Mouse (Mus musculus): Measurements from ENCODE around the gene Mrgprh. TPM values are rescaled to one million over a fixed set of nuclear protein-coding genes. Genes with fewer than 3 reads are reported as not detected.
"Not testable (repeated sequence)": the region's sequence is repeated elsewhere in the genome, so short reads cannot be mapped to it uniquely, and the experiment has no call there.

The Mrgprh gene
- polyA plus RNA-seq, 1 experiment from 2014 or later = not detected

DNA sequence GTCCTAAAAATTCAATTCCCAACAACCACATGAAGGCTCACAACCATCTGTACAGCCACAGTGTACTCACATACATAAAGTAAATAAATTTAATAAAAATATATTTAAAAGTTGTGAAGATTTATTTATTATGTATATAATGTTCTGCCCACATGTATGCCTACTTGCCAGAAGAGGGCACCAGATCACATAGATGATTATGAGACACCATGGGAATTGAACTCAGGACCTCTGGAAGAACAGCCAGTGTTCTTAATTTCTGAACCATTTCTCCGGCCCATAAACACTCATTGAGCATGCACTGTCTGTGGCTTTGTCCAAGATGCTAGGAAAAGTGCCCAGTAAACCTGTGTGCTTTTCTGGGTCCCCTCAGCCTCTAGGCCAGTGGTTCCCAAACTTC, 5.4 kb downstream of the Mrgprh start:
- no peak for ATAC-seq (replicated peaks; ENCODE audit: low FRiP score)
- Histone ChIP-seq H3K9ac (ENCODE audit: low read length) (no peak overlapping the region), H3K4me2 (ENCODE audit: low read depth, low read length, severe bottlenecking) (no peak overlapping the region), H3K4me3 (ENCODE audit: low read depth, low read length) (no peak overlapping the region), H3K9me3 (ENCODE audit: control insufficient read depth, low read length) (no peaks in the 10 kb centered on the region), H3K27me3 (ENCODE audit: control insufficient read depth, insufficient read depth, low read length) (no peaks in the 10 kb centered on the region), H3K4me1 (replicated peaks; ENCODE audit: control insufficient read depth, insufficient read depth, low read length) (no peaks in the 10 kb centered on the region), H3K27ac (ENCODE audit: low read depth, low read length) (no peak overlapping the region), H3K36me3 (ENCODE audit: control insufficient read depth, insufficient read depth, low read length) (no peaks in the 10 kb centered on the region)
- 81% methylated on average over 1 of the region's 1 CpGs for WGBS
- no peak for DNase-seq (ENCODE audit: low spot score)

DNA sequence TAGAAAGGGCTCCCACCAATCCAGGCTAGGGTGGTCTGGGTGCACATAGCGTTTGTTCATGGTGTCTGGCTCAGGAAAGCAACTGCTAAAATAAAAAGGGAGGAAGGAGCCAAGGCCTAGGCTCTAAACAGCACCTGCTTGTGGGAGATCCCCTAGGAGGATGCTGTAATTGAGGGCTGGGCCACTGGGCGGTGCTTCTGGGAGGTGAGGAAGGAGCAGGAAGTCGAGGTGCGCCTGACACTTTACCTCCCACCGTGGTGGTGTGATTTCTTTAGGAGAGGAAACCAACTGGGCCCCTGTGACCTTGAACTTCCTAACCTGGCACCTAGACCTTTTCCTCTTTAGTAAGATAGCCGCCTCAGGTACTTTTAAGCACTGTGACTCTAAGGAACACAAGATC, 10.8 kb downstream of the Mrgprh start:
- no peak for DNase-seq (ENCODE audit: low spot score)
- H3K4me1 ChIP-seq (replicated peaks; ENCODE audit: control insufficient read depth, insufficient read depth, low read length) = no peaks in the 10 kb centered on the region
- ATAC-seq (replicated peaks; ENCODE audit: low FRiP score) = no peak
- no peak overlapping the region for H3K9ac ChIP-seq (ENCODE audit: low read length)
- H3K36me3 ChIP-seq (ENCODE audit: control insufficient read depth, insufficient read depth, low read length) = no peaks in the 10 kb centered on the region; the same call in 1 of the 2 replicates
- WGBS = 38% methylated on average over 6 of the region's 6 CpGs
- no peak overlapping the region for H3K4me2 ChIP-seq (ENCODE audit: low read depth, low read length, severe bottlenecking)
- no peak overlapping the region for H3K27ac ChIP-seq (ENCODE audit: low read depth, low read length)
- H3K27me3 ChIP-seq (ENCODE audit: control insufficient read depth, insufficient read depth, low read length) = no peaks in the 10 kb centered on the region
- H3K9me3 ChIP-seq (ENCODE audit: control insufficient read depth, low read length) = no peaks in the 10 kb centered on the region
- no peak overlapping the region for H3K4me3 ChIP-seq (ENCODE audit: low read depth, low read length)

DNA sequence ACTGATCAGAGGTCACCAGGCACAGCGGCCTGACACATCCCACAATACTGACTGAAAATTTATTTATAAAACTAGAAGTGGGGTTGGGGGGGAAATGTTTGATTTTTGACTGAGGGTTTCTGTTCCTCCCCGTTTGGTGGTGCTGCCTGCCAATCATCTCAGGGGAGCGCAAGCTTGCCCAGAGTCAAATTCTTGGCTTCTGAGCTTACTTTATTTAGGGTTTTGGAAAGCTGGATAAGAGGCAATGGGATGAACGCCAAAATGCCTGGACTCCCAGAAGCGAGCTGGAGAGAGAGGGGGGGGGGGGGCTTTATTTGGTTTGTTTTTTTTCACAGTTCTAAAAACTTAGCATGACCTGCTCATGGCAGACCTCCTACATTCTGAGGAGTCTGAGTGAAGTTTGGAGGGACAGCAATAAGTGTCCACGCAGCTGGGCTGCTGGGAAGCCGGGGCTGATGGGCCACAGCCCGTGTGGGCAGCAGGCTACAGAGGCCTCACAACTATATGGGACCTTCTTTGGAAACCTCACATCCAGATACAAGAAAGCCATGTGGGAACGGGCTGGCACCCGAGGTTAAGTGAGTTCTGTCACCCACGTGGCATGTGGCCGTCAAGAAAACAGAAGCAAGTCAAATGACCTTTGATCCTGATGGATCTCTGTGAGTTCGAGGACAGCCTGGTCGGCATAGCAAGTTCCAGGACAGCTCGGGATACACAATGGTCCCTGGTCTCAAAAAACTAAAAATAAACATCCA, 11.4 kb downstream of the Mrgprh start:
- Histone ChIP-seq H3K4me2 (ENCODE audit: low read depth, low read length, severe bottlenecking) (no peak overlapping the region), H3K4me1 (replicated peaks; ENCODE audit: control insufficient read depth, insufficient read depth, low read length) (no peaks in the 10 kb centered on the region), H3K27ac (ENCODE audit: low read depth, low read length) (no peak overlapping the region), H3K9me3 (ENCODE audit: control insufficient read depth, low read length) (no peaks in the 10 kb centered on the region), H3K27me3 (ENCODE audit: control insufficient read depth, insufficient read depth, low read length) (no peaks in the 10 kb centered on the region), H3K36me3 (ENCODE audit: control insufficient read depth, insufficient read depth, low read length) (no peaks in the 10 kb centered on the region; the same call in 1 of the 2 replicates), H3K4me3 (ENCODE audit: low read depth, low read length) (no peak overlapping the region), H3K9ac (ENCODE audit: low read length) (no peak overlapping the region)
- DNase-seq (ENCODE audit: low spot score) (no peak), ATAC-seq (replicated peaks; ENCODE audit: low FRiP score) (no peak)
- 88% methylated on average over 15 of the region's 15 CpGs for WGBS

DNA sequence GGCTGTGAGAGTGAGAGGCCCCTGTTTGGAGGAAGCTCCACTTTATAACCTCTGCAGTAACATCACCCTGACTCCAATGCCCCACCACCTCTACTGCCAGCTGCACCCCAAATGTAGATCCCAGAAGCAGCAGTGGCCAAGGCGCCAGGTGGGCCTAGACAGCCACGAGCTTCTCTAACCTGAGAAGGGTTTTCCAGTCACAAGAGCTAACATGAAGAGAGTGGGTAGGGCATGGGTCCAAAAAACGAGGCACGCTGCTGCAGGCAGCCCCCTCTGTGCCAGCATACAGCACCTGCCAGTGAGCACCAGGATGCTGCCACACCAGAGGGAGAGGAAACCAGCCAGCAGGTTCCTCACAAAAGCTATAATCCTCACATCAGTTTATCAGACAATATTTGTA, 15.2 kb downstream of the Mrgprh start:
- 91% methylated on average over 4 of the region's 4 CpGs for WGBS
- H3K36me3 ChIP-seq (ENCODE audit: control insufficient read depth, insufficient read depth, low read length) = no peaks in the 10 kb centered on the region; the same call in 1 of the 2 replicates

DNA sequence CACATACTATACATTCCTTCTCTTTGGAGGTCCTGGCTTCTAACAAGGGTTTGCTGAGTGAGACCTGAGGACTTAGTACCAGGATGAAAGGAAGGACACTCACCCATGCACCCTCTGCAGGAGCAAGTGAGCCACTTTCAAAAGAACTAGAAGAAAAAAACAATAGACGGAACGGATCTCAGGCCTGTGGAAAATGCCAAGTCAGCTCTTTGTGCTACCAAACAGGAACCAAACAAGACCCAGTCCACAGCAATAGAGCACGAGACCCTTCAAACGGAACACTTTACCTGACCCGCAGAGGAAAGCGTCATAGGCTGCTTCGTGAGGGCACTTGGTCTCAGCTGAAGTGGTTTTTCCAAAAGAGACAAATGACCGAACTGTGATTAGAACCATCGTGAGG, 16.2 kb downstream of the Mrgprh start:
- H3K4me1 ChIP-seq (replicated peaks; ENCODE audit: control insufficient read depth, insufficient read depth, low read length) = no peaks in the 10 kb centered on the region
- H3K4me3 ChIP-seq (ENCODE audit: low read depth, low read length) = no peak overlapping the region
- WGBS = 93% methylated on average over 9 of the region's 9 CpGs
- no peak overlapping the region for H3K9ac ChIP-seq (ENCODE audit: low read length)
- no peaks in the 10 kb centered on the region for H3K9me3 ChIP-seq (ENCODE audit: control insufficient read depth, low read length)
- H3K27ac ChIP-seq (ENCODE audit: low read depth, low read length) = no peak overlapping the region
- DNase-seq (ENCODE audit: low spot score) = no peak
- H3K36me3 ChIP-seq (ENCODE audit: control insufficient read depth, insufficient read depth, low read length) = no peaks in the 10 kb centered on the region; the same call in 1 of the 2 replicates
- H3K4me2 ChIP-seq (ENCODE audit: low read depth, low read length, severe bottlenecking) = no peak overlapping the region
- H3K27me3 ChIP-seq (ENCODE audit: control insufficient read depth, insufficient read depth, low read length) = no peaks in the 10 kb centered on the region
- no peak for ATAC-seq (replicated peaks; ENCODE audit: low FRiP score)

More for the DNA sequence above, 15.2 kb downstream of the Mrgprh start:
- ATAC-seq (replicated peaks; ENCODE audit: low FRiP score) (no peak), DNase-seq (ENCODE audit: low spot score) (no peak)
- Histone ChIP-seq H3K27ac (ENCODE audit: low read depth, low read length) (no peak overlapping the region), H3K9me3 (ENCODE audit: control insufficient read depth, low read length) (no peaks in the 10 kb centered on the region), H3K4me1 (replicated peaks; ENCODE audit: control insufficient read depth, insufficient read depth, low read length) (no peaks in the 10 kb centered on the region), H3K9ac (ENCODE audit: low read length) (no peak overlapping the region), H3K4me3 (ENCODE audit: low read depth, low read length) (no peak overlapping the region), H3K4me2 (ENCODE audit: low read depth, low read length, severe bottlenecking) (no peak overlapping the region), H3K27me3 (ENCODE audit: control insufficient read depth, insufficient read depth, low read length) (no peaks in the 10 kb centered on the region)

DNA sequence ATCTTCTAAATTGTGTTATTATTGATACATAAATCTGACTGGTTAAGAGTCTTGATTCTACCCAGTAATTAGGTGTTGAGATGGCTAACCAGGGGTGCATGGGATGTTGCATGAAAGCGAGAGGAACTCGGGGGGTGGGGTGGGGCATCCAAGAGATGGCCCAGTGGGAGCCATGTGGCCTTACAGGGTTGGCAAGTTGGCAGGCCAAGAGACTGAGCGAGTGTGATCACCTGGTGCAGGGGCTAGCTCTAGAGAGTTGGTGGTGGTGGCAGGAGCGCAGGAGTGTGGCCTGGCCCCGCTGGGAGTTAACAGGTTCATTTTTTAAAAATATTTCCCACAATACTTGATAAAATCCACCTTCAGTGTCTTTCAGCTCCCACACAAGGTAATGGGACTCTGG, 21.8 kb downstream of the Mrgprh start:
- no peaks in the 10 kb centered on the region for H3K27me3 ChIP-seq (ENCODE audit: control insufficient read depth, insufficient read depth, low read length)
- no peak overlapping the region for H3K4me2 ChIP-seq (ENCODE audit: low read depth, low read length, severe bottlenecking)
- no peak; the same call in 1 of the 2 replicates for ATAC-seq (replicated peaks; ENCODE audit: low FRiP score)
- DNase-seq (ENCODE audit: low spot score) = no peak
- no peaks in the 10 kb centered on the region for H3K9me3 ChIP-seq (ENCODE audit: control insufficient read depth, low read length)
- WGBS = 84% methylated on average over 5 of the region's 5 CpGs
- no peak overlapping the region for H3K27ac ChIP-seq (ENCODE audit: low read depth, low read length)
- no peaks in the 10 kb centered on the region; the same call in 1 of the 2 replicates for H3K36me3 ChIP-seq (ENCODE audit: control insufficient read depth, insufficient read depth, low read length)
- no peak overlapping the region for H3K9ac ChIP-seq (ENCODE audit: low read length)
- H3K4me1 ChIP-seq (replicated peaks; ENCODE audit: control insufficient read depth, insufficient read depth, low read length) = no peaks in the 10 kb centered on the region
- H3K4me3 ChIP-seq (ENCODE audit: low read depth, low read length) = no peak overlapping the region

DNA sequence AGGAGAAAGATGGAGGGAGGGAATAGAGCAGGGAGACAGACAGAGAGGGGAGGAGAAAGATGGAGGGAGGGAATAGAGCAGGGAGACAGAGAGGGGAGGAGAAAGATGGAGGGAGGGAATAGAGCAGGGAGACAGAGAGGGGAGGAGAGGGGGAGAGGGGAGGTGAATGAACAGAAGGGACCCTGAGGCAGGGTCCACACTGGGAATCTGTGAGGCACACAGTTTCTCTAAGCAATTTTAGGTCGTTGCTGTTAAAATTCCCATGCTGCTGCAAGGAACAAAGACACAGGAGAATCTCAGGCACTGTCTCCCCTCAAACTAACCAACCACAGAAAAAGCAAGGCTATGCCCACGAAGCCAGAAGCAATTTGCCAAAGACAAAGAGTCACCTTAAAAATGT, 22.8 kb downstream of the Mrgprh start:
- H3K27ac ChIP-seq (ENCODE audit: low read depth, low read length); H3K9me3 ChIP-seq (ENCODE audit: control insufficient read depth, low read length); H3K9ac ChIP-seq (ENCODE audit: low read length); H3K4me1 ChIP-seq (replicated peaks; ENCODE audit: control insufficient read depth, insufficient read depth, low read length); H3K36me3 ChIP-seq (ENCODE audit: control insufficient read depth, insufficient read depth, low read length); ATAC-seq (replicated peaks; ENCODE audit: low FRiP score); H3K4me3 ChIP-seq (ENCODE audit: low read depth, low read length); DNase-seq (ENCODE audit: low spot score); H3K27me3 ChIP-seq (ENCODE audit: control insufficient read depth, insufficient read depth, low read length); H3K4me2 ChIP-seq (ENCODE audit: low read depth, low read length, severe bottlenecking): not testable (repeated sequence)
- 46% methylated on average over 2 of the region's 2 CpGs for WGBS

DNA sequence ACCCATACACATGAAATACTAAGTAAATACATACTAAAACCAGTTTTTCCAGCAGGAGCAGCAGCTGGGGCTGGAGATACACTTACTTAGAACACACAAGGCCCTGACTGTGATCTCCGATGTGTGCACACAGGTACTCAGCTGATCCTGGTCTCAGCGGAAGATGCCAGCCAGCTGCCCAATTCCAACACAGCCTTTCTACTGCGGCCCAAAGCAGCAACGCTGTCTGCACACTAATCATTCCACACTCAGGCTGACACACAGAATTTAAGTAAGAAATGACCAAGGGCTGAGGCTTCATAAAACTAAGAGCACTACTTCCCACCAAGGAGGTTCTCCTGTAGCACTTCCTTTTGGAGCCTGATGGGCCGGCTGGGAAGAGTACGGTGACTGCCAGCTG, 26.5 kb downstream of the Mrgprh start:
- ATAC-seq (replicated peaks; ENCODE audit: low FRiP score) (no peak), DNase-seq (ENCODE audit: low spot score) (no peak)
- no peaks in the 10 kb centered on the region; the same call in 1 of the 2 replicates for H3K36me3 ChIP-seq (ENCODE audit: control insufficient read depth, insufficient read depth, low read length)
- no peak overlapping the region for H3K4me2 ChIP-seq (ENCODE audit: low read depth, low read length, severe bottlenecking)
- H3K9ac ChIP-seq (ENCODE audit: low read length) = no peak overlapping the region
- peaks cover 3% of the 10 kb centered on the region; the same call in 1 of the 2 replicates for H3K4me1 ChIP-seq (replicated peaks; ENCODE audit: control insufficient read depth, insufficient read depth, low read length)
- no peak overlapping the region for H3K27ac ChIP-seq (ENCODE audit: low read depth, low read length)
- WGBS = 96% methylated on average over 6 of the region's 6 CpGs
- H3K9me3 ChIP-seq (ENCODE audit: control insufficient read depth, low read length) = no peaks in the 10 kb centered on the region
- no peak overlapping the region for H3K4me3 ChIP-seq (ENCODE audit: low read depth, low read length)
- H3K27me3 ChIP-seq (ENCODE audit: control insufficient read depth, insufficient read depth, low read length) = no peaks in the 10 kb centered on the region

Measured in forebrain, embryonic 11.5 days (tissue).